Comparison of ENCODE assay signal across 23 mouse cellular contexts in genomic region chr7:133623226-133623625, GRCm38 (mm10). TPM values are rescaled to one million over a fixed set of nuclear protein-coding genes. Genes with fewer than 3 reads are reported as not detected.
DNase-seq lines count a peak whose midpoint lies in the region; TF ChIP-seq lines count a peak whose summit lies in the region.
"Had no signal": no experiment of that assay in that cellular context is flagged by ENCODE, and none has a peak within 500 bp of the region (broad histone marks: within the 10 kb centered on the region; RNA-seq: fewer than 3 reads in every experiment).

No protein-coding gene starts in this region.

- peak; percentile 58 for DNase-seq in adrenal gland, adult 2 months
- DNase-seq in adrenal gland, postnatal 25 days, result no peak
- peak; percentile 13 for DNase-seq in kidney, adult 11 months
- DNase-seq in kidney, adult 18-20 months, result no peak
- peak; percentile 52 for DNase-seq in adrenal gland, postnatal 14 days
- DNase-seq in ovary, adult 18-20 months (ENCODE audit: low spot score), result no peak
- DNase-seq in layer of hippocampus, adult 2 months (ENCODE audit: low spot score in 2 of 2), result no peak
- DNase-seq: cerebellum, adult 11-12 months; cerebellum, adult 2 months; cerebellum, adult 9-10 months; cerebellum, postnatal 10 days; cerebellum, postnatal 25 days had no signal

- no peak overlapping the region for H3K4me3 ChIP-seq in layer of hippocampus, adult 2 months
- H3K4me3 ChIP-seq: embryonic facial prominence, embryonic 10.5 days; embryonic facial prominence, embryonic 12.5 days had no signal

- no peak for TF ChIP-seq CTCF in layer of hippocampus, adult 2 months (conservative IDR thresholded peaks at IDR 0.05)

- no peak overlapping the region for H3K27ac ChIP-seq in layer of hippocampus, adult 2 months
- H3K27ac ChIP-seq: embryonic facial prominence, embryonic 10.5 days; embryonic facial prominence, embryonic 12.5 days had no signal

RNA-seq across cellular contexts. Expression of gene Edrf1, which starts 14.1 kb away (rescaled TPM):
- 10 to 100 TPM; 15.4 to 18.3 TPM for total RNA-seq in adrenal gland, adult 2 months (2021)
- 3.7 and 5.7 TPM in 2 replicates for polyA plus RNA-seq in adrenal gland, adult 2 months (2012; rRNA removed)
- 20.7 and 22.8 TPM in 2 replicates for total RNA-seq in adrenal gland, postnatal 25 days (2021)
- 16.0 TPM in 2 replicates for total RNA-seq in adrenal gland, postnatal 14 days (2021)
- 10 to 100 TPM; 29.0 to 30.5 TPM for total RNA-seq in layer of hippocampus, adult 2 months (2021)

RNA-seq across cellular contexts. Expression of gene Tex36, which starts 21.3 kb away (rescaled TPM):
- total RNA-seq in adrenal gland, adult 2 months (2021), result not detected
- polyA plus RNA-seq in adrenal gland, adult 2 months (2012; rRNA removed), result not detected in 2 replicates
- total RNA-seq in adrenal gland, postnatal 25 days (2021), result not detected in 2 replicates
- not detected in 2 replicates for total RNA-seq in adrenal gland, postnatal 14 days (2021)
- not detected for total RNA-seq in layer of hippocampus, adult 2 months (2021)
- total RNA-seq: ES-E14, MEL had no signal
- polyA plus RNA-seq: C2C12; cortical plate, adult 2 months; embryonic facial prominence, embryonic 10.5 days; embryonic facial prominence, embryonic 12.5 days; embryonic facial prominence, embryonic 14.5 days; forebrain, embryonic 11.5 days; forebrain, embryonic 14.5 days; forebrain, embryonic 16.5 days; frontal cortex, adult 2 months had no signal

RNA-seq across cellular contexts. Expression of gene Mmp21, which starts 56.6 kb away (rescaled TPM):
- not detected for total RNA-seq in adrenal gland, adult 2 months (2021)
- polyA plus RNA-seq in adrenal gland, adult 2 months (2012; rRNA removed), result 0.10 TPM in 1 of 2 replicates, not detected in the other
- not detected in 2 replicates for total RNA-seq in adrenal gland, postnatal 25 days (2021)
- total RNA-seq in adrenal gland, postnatal 14 days (2021), result not detected in 2 replicates
- under 1 TPM; 0.12 to 0.41 TPM for total RNA-seq in layer of hippocampus, adult 2 months (2021)
- total RNA-seq: MEL had no signal
- polyA plus RNA-seq: C2C12; cerebellum, adult 2 months; forebrain, embryonic 11.5 days; forebrain, embryonic 14.5 days had no signal

Comparison
In these comparisons a context has a peak if more than half of its experiments do, and no peak if none do; other contexts are left out.
1. DNase-seq: peak in adrenal gland, adult 2 months (single experiment), kidney, adult 11 months (single experiment) and adrenal gland, postnatal 14 days (single experiment); none in adrenal gland, postnatal 25 days (single experiment), kidney, adult 18-20 months (single experiment), ovary, adult 18-20 months (single experiment) and layer of hippocampus, adult 2 months (0 of 2).